Mouse (Mus musculus) thymus, adult 2 months (tissue): ENCODE data around the gene Tmem63a. TPM values are rescaled to one million over a fixed set of nuclear protein-coding genes. Genes with fewer than 3 reads are reported as not detected.
A peak's percentile ranks its signal among the peaks of the same experiment; 100 is the strongest.

ENCODE experiments used
- DNase-seq: peaks from one replicate; pipeline ENCODE4 v3.0.0; 2021
- H3K27ac ChIP-seq: fragments of 200-500 bp; 2 replicates; pipeline ENCODE4 v1.5.1; 2012; ENCODE audit warnings: low read length, control low read depth; ENCODE audit not compliant: control insufficient read depth, insufficient read depth
- H3K27me3 ChIP-seq: fragments of 200-500 bp; 2 replicates; pipeline ENCODE4 v1.6.1; 2012; ENCODE audit warnings: mild to moderate bottlenecking, low read length, moderate library complexity, mixed read lengths; ENCODE audit not compliant: control insufficient read depth, insufficient read depth
- H3K36me3 ChIP-seq: fragments of 200-500 bp; 2 replicates; pipeline ENCODE4 v1.6.1; 2012; ENCODE audit warnings: mild to moderate bottlenecking, low read length, moderate library complexity; ENCODE audit not compliant: control insufficient read depth, insufficient read depth
- H3K4me1 ChIP-seq: fragments of 200-500 bp; replicated peaks from 2 replicates; pipeline ENCODE4 v1.6.1; 2012; ENCODE audit warnings: low read length; ENCODE audit not compliant: control insufficient read depth, insufficient read depth
- H3K4me3 ChIP-seq: fragments of 200-500 bp; 2 replicates; pipeline ENCODE4 v1.5.1; 2012; ENCODE audit warnings: mild to moderate bottlenecking, low read length, control low read depth, moderate library complexity; ENCODE audit not compliant: control insufficient read depth, insufficient read depth
- CTCF ChIP-seq: fragments of 200-500 bp; IDR thresholded peaks from 2 replicates; pipeline ENCODE4 v1.5.1; 2012; ENCODE audit warnings: mild to moderate bottlenecking, control low read depth, low read length, moderate library complexity, borderline replicate concordance; ENCODE audit not compliant: control insufficient read depth, poor library complexity, insufficient read depth; ENCODE audit errors: extremely low read depth
- POLR2A ChIP-seq: fragments of 200-500 bp; IDR thresholded peaks from 2 replicates; pipeline ENCODE4 v1.6.1; 2012; ENCODE audit warnings: mild to moderate bottlenecking, low read length, control low read depth, moderate library complexity; ENCODE audit not compliant: control insufficient read depth, poor library complexity, insufficient read depth; ENCODE audit errors: extremely low read depth
- WGBS: fragments of 180-500 bp; shearing (Covaris S2); methylation state at CpG from one replicate; pipeline ENCODE4 v1.1.7; 2018; 5-methylcytosine and 5-hydroxymethylcytosine counted together
- polyA plus RNA-seq: library from polyadenylated mRNA; depleted of rRNA; stranded (reverse); fragments of >200 nt; gene quantifications from 2 replicates; pipeline ENCODE4 v1.2.3, GENCODE M21; 2012

Tmem63a gene
- polyA plus RNA-seq, 1 experiment, result 47.3 TPM

DNA sequence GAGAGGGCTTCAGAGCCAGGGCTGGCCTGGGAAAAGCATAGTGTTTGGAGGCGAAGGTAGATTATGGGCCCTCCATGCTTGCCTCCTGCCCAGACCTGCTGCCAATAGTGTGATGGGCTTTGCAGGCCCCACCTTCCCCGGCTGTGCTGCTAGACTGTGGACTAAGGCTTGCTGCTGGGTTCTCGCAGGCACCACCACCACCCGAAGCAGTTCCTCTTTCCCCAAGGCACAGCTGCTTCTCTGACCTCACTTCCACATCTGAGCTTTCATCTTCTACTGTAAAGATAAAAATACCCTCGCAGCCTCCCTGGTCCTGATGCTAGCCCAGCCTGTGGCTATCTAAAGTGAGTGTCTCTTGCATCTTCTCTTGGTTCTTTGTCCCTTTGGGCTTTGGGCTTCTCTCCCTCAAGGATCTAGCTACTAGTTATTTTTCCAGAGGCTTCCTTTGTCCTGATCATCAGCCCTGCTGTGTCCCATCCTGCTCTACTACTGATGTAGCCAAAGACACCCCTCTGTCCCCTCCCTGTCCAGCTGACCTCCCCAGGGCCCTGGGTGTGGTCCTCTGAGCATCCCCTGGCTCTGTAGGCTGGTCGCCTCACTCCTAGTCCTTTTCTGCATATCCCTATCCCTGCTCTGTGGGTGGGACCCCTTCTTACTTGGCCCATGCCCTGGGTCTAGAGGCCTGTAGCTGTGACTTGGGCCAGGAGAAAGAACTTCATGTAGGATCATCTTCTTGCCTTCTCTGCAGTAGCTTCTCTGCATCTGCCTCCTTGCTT lies 19.7 kb upstream of the Tmem63a start:
- DNase-seq, result no peak
- TF ChIP-seq POLR2A (0 out of 2 replicates have a peak, but pooled peaks have one; percentile 20), CTCF (no peak)
- peak overlapping the region; percentile 71; the same call in 1 of the 2 replicates for H3K27ac ChIP-seq
- 19% methylated on average over 6 of the region's 6 CpGs for WGBS
- no peaks in the 10 kb centered on the region for H3K27me3 ChIP-seq
- no peak overlapping the region for H3K4me3 ChIP-seq
- peaks cover 22% of the 10 kb centered on the region for H3K4me1 ChIP-seq
- H3K36me3 ChIP-seq, result no peaks in the 10 kb centered on the region

DNA sequence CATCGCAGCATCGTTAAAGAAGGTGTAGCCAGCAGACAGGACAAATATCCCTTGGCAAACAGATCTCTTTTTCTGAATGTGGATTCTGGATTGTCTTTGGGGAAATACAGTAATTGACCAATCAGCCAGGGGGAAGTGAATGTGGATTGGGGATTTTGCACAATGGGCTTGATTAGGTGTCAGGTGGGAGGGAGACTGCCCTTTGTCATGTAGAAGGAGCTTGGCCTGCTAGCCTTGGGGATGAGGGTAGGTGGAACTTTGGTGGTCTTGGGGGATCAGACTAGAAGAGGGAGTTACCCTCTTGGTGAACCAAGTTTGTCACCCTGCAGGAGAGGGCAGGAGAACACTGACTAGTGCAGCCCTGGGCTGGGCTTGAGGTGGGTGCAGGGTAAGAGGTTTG lies 17.4 kb upstream of the Tmem63a start:
- H3K27ac ChIP-seq, result no peak overlapping the region
- WGBS, result 99% methylated on average over 2 of the region's 2 CpGs

DNA sequence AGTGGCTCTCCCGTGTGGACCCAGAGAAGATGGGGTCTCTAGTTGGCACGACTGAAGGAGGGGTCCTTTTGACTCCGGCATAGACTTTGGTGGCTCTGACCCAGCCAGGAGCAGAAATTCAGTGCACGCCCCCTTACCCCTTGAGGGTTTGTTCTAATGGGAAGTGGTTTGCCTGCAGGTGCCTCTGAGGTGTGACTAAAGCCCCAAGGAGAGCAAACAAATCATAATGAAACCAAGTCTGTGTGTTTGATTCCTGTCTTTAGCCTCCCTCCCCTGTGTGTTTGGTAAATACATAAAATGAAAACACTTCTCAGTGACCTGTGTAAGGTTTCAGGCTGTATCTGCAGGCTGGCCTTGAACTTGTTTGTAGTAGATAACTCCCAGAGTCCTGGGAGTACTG lies 15.9 kb upstream of the Tmem63a start:
- Histone ChIP-seq H3K36me3 (no peaks in the 10 kb centered on the region), H3K27ac (no peak overlapping the region), H3K4me3 (no peak overlapping the region), H3K4me1 (peaks cover 21% of the 10 kb centered on the region), H3K27me3 (no peaks in the 10 kb centered on the region)
- no peak for DNase-seq
- WGBS, result 12% methylated on average over 4 of the region's 4 CpGs
- no peak for TF ChIP-seq CTCF
- TF ChIP-seq POLR2A, result no peak

More for the DNA sequence above, 17.4 kb upstream of the Tmem63a start:
- DNase-seq, result no peak
- Histone ChIP-seq H3K27me3 (no peaks in the 10 kb centered on the region), H3K4me3 (no peak overlapping the region), H3K36me3 (no peaks in the 10 kb centered on the region), H3K4me1 (peaks cover 22% of the 10 kb centered on the region)
- TF ChIP-seq CTCF (no peak), POLR2A (no peak)

GRCm38 (mm10) chr1:180929599-180929998 lies 12.5 kb upstream of the Tmem63a start:
- no peak for DNase-seq
- TF ChIP-seq CTCF (no peak), POLR2A (no peak)
- no peak overlapping the region for H3K27ac ChIP-seq
- peaks cover 8% of the 10 kb centered on the region for H3K4me1 ChIP-seq
- no peak overlapping the region for H3K4me3 ChIP-seq
- H3K36me3 ChIP-seq, result no peaks in the 10 kb centered on the region
- no peaks in the 10 kb centered on the region for H3K27me3 ChIP-seq
- 91% methylated on average over 2 of the region's 2 CpGs for WGBS

GRCm38 (mm10) chr1:180931106-180931505 lies 11.0 kb upstream of the Tmem63a start:
- no peak for DNase-seq
- no peak overlapping the region for H3K4me3 ChIP-seq
- no peak for TF ChIP-seq CTCF
- TF ChIP-seq POLR2A, result no peak
- WGBS, result 80% methylated on average over 3 of the region's 3 CpGs
- no peaks in the 10 kb centered on the region for H3K27me3 ChIP-seq
- peaks cover 4% of the 10 kb centered on the region for H3K4me1 ChIP-seq
- H3K36me3 ChIP-seq, result no peaks in the 10 kb centered on the region
- H3K27ac ChIP-seq, result no peak overlapping the region

- Histone ChIP-seq H3K4me3 (no peak overlapping the region), H3K4me1 (peaks cover 8% of the 10 kb centered on the region), H3K36me3 (no peaks in the 10 kb centered on the region), H3K27ac (no peak overlapping the region), H3K27me3 (no peaks in the 10 kb centered on the region)
- TF ChIP-seq CTCF (no peak), POLR2A (no peak)
- 82% methylated on average over 6 of the region's 6 CpGs for WGBS
- no peak for DNase-seq
These were observed 8.5 kb upstream of the Tmem63a start for GRCm38 (mm10) chr1:180933659-180934058.
